Mouse (Mus musculus) myocyte (in vitro differentiated cells): ENCODE results near the gene Krt39. TPM values are rescaled to one million over a fixed set of nuclear protein-coding genes. Genes with fewer than 3 reads are reported as not detected.

Experiments
- H3K27me3 ChIP-seq: one replicate; pipeline ENCODE4 v1.6.1; 2011; ENCODE audit not compliant: control insufficient read depth, insufficient read depth, insufficient read length
- H3K36me3 ChIP-seq: one replicate; pipeline ENCODE4 v1.6.1; 2011; ENCODE audit not compliant: control insufficient read depth, insufficient read depth
- H3K4me2 ChIP-seq: one replicate; pipeline ENCODE4 v1.6.1; 2011; ENCODE audit warnings: low read depth, control low read depth
- H3K4me3 ChIP-seq: one replicate; pipeline ENCODE4 v1.5.1; 2011; ENCODE audit warnings: mild to moderate bottlenecking, control low read depth, moderate library complexity
- H3K79me2 ChIP-seq: one replicate; pipeline ENCODE4 v1.6.1; 2011; ENCODE audit not compliant: control insufficient read depth, insufficient read depth
- H3ac ChIP-seq: one replicate; pipeline ENCODE4 v1.6.1; 2011; ENCODE audit not compliant: control insufficient read depth, insufficient read length
- CEBPB ChIP-seq: IDR thresholded peaks from 2 replicates; pipeline ENCODE4 v1.6.1; 2011; ENCODE audit warnings: mild to moderate bottlenecking, moderate library complexity; ENCODE audit not compliant: poor library complexity, insufficient read depth, severe bottlenecking
- E2F4 ChIP-seq: IDR thresholded peaks from one replicate; pipeline ENCODE4 v1.6.1; 2011; ENCODE audit warnings: mild to moderate bottlenecking, control low read depth, moderate library complexity; ENCODE audit not compliant: insufficient read depth
- MAX ChIP-seq: IDR thresholded peaks from one replicate; pipeline ENCODE4 v1.6.1; 2011; ENCODE audit warnings: low read depth, mild to moderate bottlenecking, control low read depth
- MYOD1 ChIP-seq, 3 experiments: IDR thresholded peaks; one replicate each; pipeline ENCODE4 v1.6.1; 2011; ENCODE audit warnings: control low read depth in 2 of 3, low read depth in 2 of 3, mild to moderate bottlenecking in 2 of 3, moderate library complexity in 1 of 3; ENCODE audit not compliant: insufficient read length in 2 of 3, control insufficient read depth in 1 of 3
- MYOG ChIP-seq, 3 experiments: IDR thresholded peaks; one replicate each; pipeline ENCODE4 v1.6.1; 2011; ENCODE audit warnings: control low read depth in 2 of 3, low read depth in 2 of 3, mild to moderate bottlenecking in 2 of 3; ENCODE audit not compliant: insufficient read length in 2 of 3, control insufficient read depth in 1 of 3, insufficient read depth in 1 of 3
- POLR2A ChIP-seq: IDR thresholded peaks from one replicate; pipeline ENCODE4 v1.6.1; 2011; ENCODE audit warnings: low read depth, mild to moderate bottlenecking, control low read depth, moderate library complexity; ENCODE audit not compliant: insufficient read length
- POLR2AphosphoS2 ChIP-seq: IDR thresholded peaks from one replicate; pipeline ENCODE4 v1.6.1; 2011; ENCODE audit warnings: low read depth, control low read depth; ENCODE audit not compliant: insufficient read length
- REST ChIP-seq: IDR thresholded peaks from one replicate; pipeline ENCODE4 v1.6.1; 2011; ENCODE audit warnings: mild to moderate bottlenecking, control low read depth, moderate library complexity; ENCODE audit not compliant: insufficient read depth, insufficient read length
- SRF ChIP-seq: IDR thresholded peaks from one replicate; pipeline ENCODE4 v1.6.1; 2011; ENCODE audit warnings: low read depth; ENCODE audit not compliant: control insufficient read depth, insufficient read length
- TCF12 ChIP-seq: IDR thresholded peaks from one replicate; pipeline ENCODE4 v1.6.1; 2011; ENCODE audit warnings: mild to moderate bottlenecking, control low read depth; ENCODE audit not compliant: poor library complexity, insufficient read depth, severe bottlenecking
- TCF3 ChIP-seq: IDR thresholded peaks from one replicate; pipeline ENCODE4 v1.6.1; 2011; ENCODE audit warnings: low read depth, control low read depth; ENCODE audit not compliant: insufficient read length
- USF1 ChIP-seq: IDR thresholded peaks from one replicate; pipeline ENCODE4 v1.6.1; 2011; ENCODE audit warnings: low read depth, mild to moderate bottlenecking, control low read depth, moderate library complexity
- polyA plus RNA-seq: library from polyadenylated mRNA; unstranded; fragments of >200 nt; fragmentation: generic; extraction: Trizol; gene quantifications from one replicate; pipeline ENCODE4 v1.2.1, GENCODE M21; 2012; ENCODE audit warnings: missing spikeins

Krt39 gene
- polyA plus RNA-seq, 1 experiment: not detected

DNA sequence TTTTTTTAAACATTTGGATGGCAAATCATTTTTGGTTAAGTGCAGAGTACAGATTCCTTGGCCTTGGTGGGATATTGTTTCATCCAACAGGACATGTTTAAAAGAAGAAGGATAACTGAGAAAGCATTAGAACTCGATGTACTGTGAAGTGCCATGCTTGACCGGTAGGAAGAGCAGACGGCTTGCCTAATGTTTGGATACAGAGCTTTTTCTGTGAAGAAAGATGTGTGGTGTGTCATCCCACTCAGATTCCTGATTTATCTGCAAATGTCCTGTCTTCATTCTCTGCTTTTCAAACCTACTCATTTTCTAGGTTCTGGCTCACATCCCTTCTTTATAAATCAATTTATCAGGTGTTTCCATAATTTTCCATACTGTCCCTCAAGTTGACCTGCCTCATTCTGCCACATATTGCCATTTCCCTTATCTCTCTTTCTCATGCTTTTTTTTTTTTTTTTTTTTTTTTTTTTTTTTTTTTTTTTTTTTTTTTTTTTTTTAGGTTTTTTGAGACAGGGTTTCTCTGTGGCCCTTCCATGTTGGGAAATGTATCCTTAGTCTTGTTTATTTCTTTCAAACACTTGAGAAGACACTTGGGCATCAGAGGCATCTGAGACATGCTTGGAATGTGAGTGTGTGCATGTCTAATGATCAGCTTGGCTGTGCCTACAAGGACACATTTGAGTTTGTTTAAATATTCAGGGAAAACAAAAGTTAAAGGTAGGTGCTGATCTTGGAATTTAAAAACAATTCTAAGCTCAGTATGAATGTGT is 37.0 kb upstream of the Krt39 start:
- H3K27me3 ChIP-seq: no peaks in the 10 kb centered on the region
- TF ChIP-seq MYOG (IDR thresholded peaks at IDR 0.05; ENCODE audit: control insufficient read depth in 1 of 3, insufficient read depth in 1 of 3, insufficient read length in 2 of 3, low read depth in 2 of 3): no peak
- TF ChIP-seq POLR2AphosphoS2: no peak
- TF ChIP-seq TCF12: no peak
- H3K4me3 ChIP-seq: no peak overlapping the region
- no peak overlapping the region for H3K4me2 ChIP-seq
- H3K79me2 ChIP-seq: no peaks in the 10 kb centered on the region
- H3K36me3 ChIP-seq: no peaks in the 10 kb centered on the region
- no peak overlapping the region for H3ac ChIP-seq

DNA sequence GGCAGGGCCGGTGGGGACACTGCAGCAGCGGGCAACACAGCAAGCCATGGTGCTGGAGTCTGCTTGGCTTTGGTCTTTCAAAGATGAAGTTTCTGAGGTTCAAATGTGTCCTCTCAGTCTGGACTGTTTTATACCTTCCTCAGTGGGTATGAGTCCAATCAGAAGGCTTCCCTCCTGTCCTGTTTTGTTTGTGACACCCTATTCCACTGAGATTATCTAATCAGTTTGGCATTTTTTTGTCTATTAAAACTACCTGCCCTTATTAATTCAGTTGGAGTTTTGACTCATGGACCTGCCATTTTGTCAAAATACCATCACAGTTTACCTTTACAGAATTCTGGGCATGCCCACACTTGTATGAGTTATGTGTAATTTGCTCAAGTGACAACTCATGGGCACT is 35.6 kb upstream of the Krt39 start, which contains the start of gene Krtap3-2:
Krtap3-2 (minus strand) TSS at position 101 of the 400 bp plus-strand sequence.
- Histone ChIP-seq H3K36me3 (no peaks in the 10 kb centered on the region), H3K4me2 (no peak within 1 kb of the TSS), H3K4me3 (no peak within 1 kb of the TSS), H3ac (no peak within 1 kb of the TSS), H3K27me3 (no peaks in the 10 kb centered on the region), H3K79me2 (no peaks in the 10 kb centered on the region)
- no peak for TF ChIP-seq REST
- no peak for TF ChIP-seq POLR2AphosphoS2
- TF ChIP-seq MAX: no peak
- no peak for TF ChIP-seq CEBPB
- no peak for TF ChIP-seq USF1
- no peak for TF ChIP-seq TCF12
- no peak for TF ChIP-seq E2F4
- TF ChIP-seq POLR2A: no peak
- no peak for TF ChIP-seq TCF3
- no peak for TF ChIP-seq MYOG (IDR thresholded peaks at IDR 0.05; ENCODE audit: control insufficient read depth in 1 of 3, insufficient read depth in 1 of 3, insufficient read length in 2 of 3, low read depth in 2 of 3)
- no peak for TF ChIP-seq MYOD1 (IDR thresholded peaks at IDR 0.05; ENCODE audit: control insufficient read depth in 1 of 3, insufficient read length in 2 of 3, low read depth in 2 of 3)
- TF ChIP-seq SRF: no peak

DNA sequence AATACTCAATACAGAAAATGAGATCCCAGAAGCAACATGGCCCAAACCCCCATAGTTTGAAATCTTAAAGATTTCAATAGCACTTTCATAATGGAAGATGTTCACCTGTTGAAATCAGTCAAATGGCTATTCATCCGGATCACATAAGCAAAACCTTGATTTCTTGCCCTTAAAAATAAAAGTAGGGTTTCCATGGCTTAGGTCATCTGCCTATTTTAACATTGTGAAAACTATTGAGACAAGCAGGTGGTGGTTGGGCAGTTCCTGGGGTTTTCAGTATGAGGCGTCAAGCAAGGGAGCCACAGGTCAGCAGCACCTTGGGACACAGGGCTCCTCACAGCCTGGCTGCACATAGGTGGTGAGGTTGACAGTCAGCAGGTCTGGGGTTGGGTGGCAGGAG is 35.1 kb upstream of the Krt39 start:
- no peaks in the 10 kb centered on the region for H3K79me2 ChIP-seq
- H3K36me3 ChIP-seq: no peaks in the 10 kb centered on the region
- TF ChIP-seq MYOD1 (IDR thresholded peaks at IDR 0.05; ENCODE audit: control insufficient read depth in 1 of 3, insufficient read length in 2 of 3, low read depth in 2 of 3): no peak
- no peak overlapping the region for H3K4me2 ChIP-seq
- no peak overlapping the region for H3ac ChIP-seq
- no peaks in the 10 kb centered on the region for H3K27me3 ChIP-seq
- no peak overlapping the region for H3K4me3 ChIP-seq

DNA sequence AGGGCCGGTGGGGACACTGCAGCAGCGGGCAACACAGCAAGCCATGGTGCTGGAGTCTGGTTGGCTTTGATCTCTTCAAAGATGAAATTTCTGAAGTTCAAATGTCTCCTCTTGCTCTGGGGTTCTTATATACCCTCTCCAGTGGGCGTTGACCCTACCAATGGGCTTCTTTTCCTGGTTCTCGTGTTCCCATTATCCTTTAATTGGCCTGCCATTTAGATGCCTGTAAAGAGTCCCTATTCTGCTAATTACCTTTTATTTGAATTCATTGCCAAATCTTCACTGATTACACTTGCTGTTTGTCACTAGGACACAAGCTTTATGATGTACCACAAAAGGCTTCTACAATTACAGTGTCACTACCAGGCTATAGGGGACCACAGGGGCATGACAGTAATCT is 29.6 kb upstream of the Krt39 start, which contains the start of gene Krtap3-3:
Krtap3-3 (minus strand) TSS at position 101 of the 400 bp plus-strand sequence.
- Histone ChIP-seq H3K4me3 (no peak within 1 kb of the TSS), H3ac (no peak within 1 kb of the TSS), H3K36me3 (no peaks in the 10 kb centered on the region), H3K27me3 (no peaks in the 10 kb centered on the region), H3K4me2 (no peak within 1 kb of the TSS), H3K79me2 (no peaks in the 10 kb centered on the region)
- no peak for TF ChIP-seq REST
- TF ChIP-seq SRF: no peak
- TF ChIP-seq MAX: no peak
- TF ChIP-seq POLR2A: no peak
- no peak for TF ChIP-seq TCF12

DNA sequence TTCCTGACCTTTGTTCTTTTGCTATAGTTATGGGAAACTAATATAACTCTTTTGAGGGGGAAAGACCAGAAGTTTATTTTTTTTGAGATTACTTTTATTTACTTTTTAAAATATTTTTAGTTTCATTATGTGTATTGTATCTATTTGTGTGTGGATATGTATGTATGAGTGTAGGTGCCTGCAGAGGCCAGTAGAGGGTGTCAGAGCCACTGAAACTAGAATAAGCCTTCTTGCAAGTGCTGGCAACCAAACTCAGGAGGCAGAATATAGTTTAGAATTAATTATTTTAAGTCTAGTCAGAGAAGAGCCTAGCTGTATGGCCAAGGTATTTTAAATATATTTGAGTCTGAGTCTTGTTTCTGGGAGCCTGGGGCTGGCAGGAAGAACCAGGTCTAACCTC is 26.8 kb upstream of the Krt39 start:
- TF ChIP-seq E2F4 (no peak), TCF3 (no peak)
- Histone ChIP-seq H3ac (no peak overlapping the region), H3K27me3 (no peaks in the 10 kb centered on the region), H3K36me3 (no peaks in the 10 kb centered on the region), H3K79me2 (no peaks in the 10 kb centered on the region), H3K4me3 (no peak overlapping the region), H3K4me2 (no peak overlapping the region)

DNA sequence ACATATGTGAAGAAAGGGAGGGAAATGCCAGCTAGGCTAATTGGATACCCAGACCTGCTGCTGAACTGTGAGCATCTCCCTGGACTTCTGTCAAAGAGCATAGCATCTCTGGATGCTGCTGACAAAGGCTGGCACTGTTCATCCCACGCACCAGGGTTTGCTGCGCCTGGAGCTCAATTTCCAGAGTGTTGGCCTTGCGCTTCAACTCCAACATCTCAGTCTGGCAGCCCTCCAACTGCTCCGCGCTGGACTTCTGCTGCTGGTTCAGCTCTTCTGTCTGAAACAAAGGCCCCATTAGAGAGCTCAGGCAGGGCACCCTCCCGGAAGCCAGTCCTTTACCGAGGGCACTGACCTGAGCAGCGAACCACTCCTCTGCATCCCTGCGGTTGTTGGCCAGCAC is 18.6 kb upstream of the Krt39 start:
- Histone ChIP-seq H3K4me3 (no peak overlapping the region), H3K4me2 (no peak overlapping the region), H3K79me2 (no peaks in the 10 kb centered on the region), H3ac (no peak overlapping the region), H3K36me3 (no peaks in the 10 kb centered on the region), H3K27me3 (no peaks in the 10 kb centered on the region)
- TF ChIP-seq TCF12 (no peak), MAX (no peak), TCF3 (no peak), POLR2A (no peak), USF1 (no peak), MYOG (IDR thresholded peaks at IDR 0.05; ENCODE audit: control insufficient read depth in 1 of 3, insufficient read depth in 1 of 3, insufficient read length in 2 of 3, low read depth in 2 of 3) (no peak), MYOD1 (IDR thresholded peaks at IDR 0.05; ENCODE audit: control insufficient read depth in 1 of 3, insufficient read length in 2 of 3, low read depth in 2 of 3) (no peak), E2F4 (no peak), POLR2AphosphoS2 (no peak)
